Mouse (Mus musculus) spleen, adult 2 months (tissue): ENCODE measurements around the gene Pitpnb.

Experiments used
- CTCF ChIP-seq: fragments of 200-500 bp; IDR thresholded peaks from 2 replicates; pipeline ENCODE4 v1.5.1; 2011; ENCODE audit warnings: mild to moderate bottlenecking, inconsistent platforms; ENCODE audit not compliant: insufficient read depth, insufficient read length, insufficient replicate concordance; ENCODE audit errors: extremely low read depth
- POLR2A ChIP-seq: fragments of 200-500 bp; IDR thresholded peaks from 2 replicates; pipeline ENCODE4 v1.6.1; 2011; ENCODE audit warnings: low read depth, low read length, inconsistent platforms

- TF ChIP-seq POLR2A: no peak
- no peak for TF ChIP-seq CTCF
These were observed 92.4 kb downstream of the Pitpnb start for GRCm38 (mm10) chr5:111423011-111423410.
